Mouse (Mus musculus) hindbrain, embryonic 16.5 days (tissue): Measurements from ENCODE around the gene Usp33. TPM values are rescaled to one million over a fixed set of nuclear protein-coding genes. Genes with fewer than 3 reads are reported as not detected.

Experiments used
- ATAC-seq: fragments of 200-750 bp; cut with Nextera tagmentation; 2 replicates; pipeline ENCODE4 v1.8.0; 2017; ENCODE audit warnings: moderate TSS enrichment, moderate library complexity
- H3K27ac ChIP-seq: fragments of 300-500 bp; sonication (generic); 2 replicates; pipeline ENCODE4 v1.5.1; 2014; ENCODE audit warnings: low read depth, mild to moderate bottlenecking, control low read depth, low read length, moderate library complexity
- H3K27me3 ChIP-seq: fragments of 300-500 bp; sonication (generic); replicated peaks from 2 replicates; pipeline ENCODE4 v1.6.1; 2014; ENCODE audit warnings: low read length; ENCODE audit not compliant: control insufficient read depth, insufficient read depth
- H3K36me3 ChIP-seq: fragments of 300-500 bp; sonication (generic); 2 replicates; pipeline ENCODE4 v1.6.1; 2014; ENCODE audit warnings: mild to moderate bottlenecking, low read length, moderate library complexity, mixed read lengths; ENCODE audit not compliant: control insufficient read depth, insufficient read depth
- H3K4me1 ChIP-seq: fragments of 300-500 bp; sonication (generic); 2 replicates; pipeline ENCODE4 v1.6.1; 2014; ENCODE audit warnings: low read depth, low read length; ENCODE audit not compliant: control insufficient read depth, insufficient read depth
- H3K4me2 ChIP-seq: fragments of 300-500 bp; sonication (generic); 2 replicates; pipeline ENCODE4 v1.6.1; 2014; ENCODE audit warnings: mild to moderate bottlenecking, low read length, control low read depth, moderate library complexity
- H3K4me3 ChIP-seq: fragments of 300-500 bp; sonication (generic); 2 replicates; pipeline ENCODE4 v1.5.1; 2014; ENCODE audit warnings: mild to moderate bottlenecking, low read length, control low read depth, moderate library complexity
- H3K9ac ChIP-seq: fragments of 300-500 bp; sonication (generic); 2 replicates; pipeline ENCODE4 v1.6.1; 2014; ENCODE audit warnings: low read depth, mild to moderate bottlenecking, control low read depth, low read length, moderate library complexity
- H3K9me3 ChIP-seq: fragments of 300-500 bp; sonication (generic); 2 replicates; pipeline ENCODE4 v1.6.1; 2014; ENCODE audit warnings: mild to moderate bottlenecking, low read length, moderate library complexity; ENCODE audit not compliant: control insufficient read depth
- WGBS: fragments of 180-500 bp; shearing (Covaris S2); extraction: QIAGEN DNeasy Blood & Tissue Kit; methylation state at CpG from one replicate; pipeline ENCODE4 v1.1.7; 2014; 5-methylcytosine and 5-hydroxymethylcytosine counted together
- polyA plus RNA-seq: library from polyadenylated mRNA; unstranded; fragments of >200 nt; fragmentation: Nextera tagmentation; extraction: Ambion mirVana; gene quantifications from 2 replicates; pipeline ENCODE4 v1.2.1, GENCODE M21; 2015

The Usp33 gene
- polyA plus RNA-seq, 1 experiment from 2014 or later = 82.4 TPM

DNA sequence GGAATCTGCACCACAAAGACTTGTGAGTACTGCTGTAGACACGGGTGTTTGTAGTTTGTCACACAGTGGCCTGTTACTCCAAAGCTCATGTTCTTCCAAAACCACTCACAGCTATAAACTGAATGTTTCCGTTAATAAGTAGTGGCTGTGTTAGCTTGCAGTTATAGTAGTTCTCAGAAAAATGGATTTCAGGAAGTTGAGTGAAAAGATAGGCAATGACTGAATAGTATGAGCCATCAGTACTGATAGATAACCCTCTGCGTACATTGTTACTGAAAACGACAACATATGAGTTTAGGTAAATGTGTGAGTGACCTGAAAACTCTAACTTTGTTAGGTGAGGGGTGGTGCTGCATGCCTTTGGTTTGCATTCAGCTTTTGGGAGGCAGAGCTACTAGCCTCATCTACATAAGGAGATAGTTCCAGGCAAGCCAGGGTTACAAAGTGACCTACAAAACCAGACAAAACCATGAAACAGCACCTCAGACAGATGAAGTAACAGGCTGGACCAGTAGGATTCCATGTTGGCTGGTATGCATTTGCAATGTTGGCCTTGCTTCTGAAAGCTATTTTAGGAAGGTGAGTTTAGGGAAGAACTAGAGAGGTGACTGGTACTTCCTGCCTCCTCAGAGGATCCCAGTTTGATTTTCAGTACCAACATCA lies 59.8 kb downstream of the Usp33 start:
- 84% methylated on average over 4 of the region's 4 CpGs for WGBS
- Histone ChIP-seq H3K9ac (no peak overlapping the region), H3K4me1 (no peaks in the 10 kb centered on the region; the same call in 1 of the 2 replicates), H3K4me2 (no peak overlapping the region), H3K36me3 (no peaks in the 10 kb centered on the region), H3K4me3 (no peak overlapping the region), H3K27me3 (no peaks in the 10 kb centered on the region), H3K27ac (no peak overlapping the region), H3K9me3 (no peaks in the 10 kb centered on the region)
- ATAC-seq = no peak

DNA sequence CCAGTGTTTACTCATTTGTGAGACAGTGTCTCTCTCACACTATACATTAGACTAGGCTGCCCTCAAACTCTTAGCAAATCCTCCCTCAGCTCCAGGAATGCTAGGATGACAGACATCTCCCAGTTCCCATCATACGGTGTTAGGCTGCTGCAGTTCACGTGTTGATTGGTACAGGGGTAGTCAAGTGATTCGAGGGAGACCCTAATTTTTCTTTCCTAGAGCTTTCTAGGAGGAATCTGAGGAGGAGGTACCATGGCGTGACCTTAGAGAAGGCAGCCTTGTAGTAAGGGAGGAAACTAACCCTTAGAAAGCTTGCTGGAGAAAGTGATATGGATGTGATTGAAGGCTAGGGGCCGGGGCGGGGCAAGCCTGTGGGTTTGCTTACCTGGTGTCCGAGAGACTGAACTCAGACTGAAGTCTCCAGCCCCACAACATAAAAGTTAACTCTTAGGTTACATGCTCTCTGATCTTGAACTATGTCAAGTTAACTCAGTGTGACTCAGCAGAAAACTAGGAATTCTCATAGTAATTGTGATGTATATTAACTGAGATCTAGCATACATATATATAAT lies 64.8 kb downstream of the Usp33 start:
- Histone ChIP-seq H3K4me2 (no peak overlapping the region), H3K9ac (no peak overlapping the region), H3K27me3 (no peaks in the 10 kb centered on the region), H3K36me3 (no peaks in the 10 kb centered on the region), H3K9me3 (no peaks in the 10 kb centered on the region), H3K27ac (no peak overlapping the region), H3K4me1 (no peaks in the 10 kb centered on the region), H3K4me3 (no peak overlapping the region)
- ATAC-seq = no peak
- WGBS = 93% methylated on average over 7 of the region's 7 CpGs

DNA sequence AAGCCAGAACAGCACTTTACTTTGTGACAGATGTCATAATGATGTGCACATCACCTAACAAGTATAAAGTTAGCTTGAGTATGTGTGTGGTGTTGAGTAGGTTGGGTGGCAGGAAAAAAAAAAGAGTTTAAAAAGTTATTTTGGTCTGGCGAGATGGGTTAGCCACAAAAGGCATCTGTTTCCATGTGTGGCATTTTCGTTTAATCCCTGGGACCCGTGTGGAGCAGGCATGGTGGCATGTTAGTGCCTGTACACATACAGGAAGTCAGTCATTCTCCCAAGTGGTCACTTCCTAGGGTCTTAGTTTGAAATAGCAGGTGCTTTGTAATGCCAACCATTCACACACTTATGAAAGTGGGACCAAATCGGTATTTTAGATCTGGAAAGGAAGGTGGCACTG lies 66.1 kb downstream of the Usp33 start:
- no peaks in the 10 kb centered on the region for H3K36me3 ChIP-seq
- no peak for ATAC-seq
- H3K4me3 ChIP-seq = no peak overlapping the region
- no peaks in the 10 kb centered on the region for H3K4me1 ChIP-seq
- H3K4me2 ChIP-seq = no peak overlapping the region
- 88% methylated on average over 4 of the region's 4 CpGs for WGBS
- no peak overlapping the region for H3K9ac ChIP-seq
- no peak overlapping the region for H3K27ac ChIP-seq
- no peaks in the 10 kb centered on the region for H3K27me3 ChIP-seq
- H3K9me3 ChIP-seq = no peaks in the 10 kb centered on the region

DNA sequence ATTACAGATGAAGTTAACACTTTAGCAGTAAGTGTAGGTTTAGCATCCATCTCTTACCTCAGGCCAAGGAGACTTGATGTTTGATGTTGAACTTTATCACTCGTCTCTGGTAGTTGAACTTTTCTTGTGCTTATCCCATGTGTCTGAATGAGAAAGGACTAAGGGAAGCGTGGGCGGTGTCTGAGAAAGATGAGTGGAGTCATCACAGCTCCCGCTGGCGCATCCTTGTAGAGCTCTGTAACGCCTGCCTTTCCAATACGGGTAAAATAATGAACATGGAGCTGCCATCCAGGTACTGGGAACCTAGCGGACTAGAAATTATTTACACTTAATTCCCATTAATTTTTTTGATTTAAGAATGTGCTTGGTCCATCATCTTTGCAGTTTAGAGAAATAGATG lies 82.6 kb downstream of the Usp33 start:
- Histone ChIP-seq H3K9me3 (no peaks in the 10 kb centered on the region), H3K27me3 (no peaks in the 10 kb centered on the region), H3K36me3 (peaks cover 7% of the 10 kb centered on the region; the same call in 1 of the 2 replicates), H3K9ac (no peak overlapping the region), H3K4me2 (no peak overlapping the region), H3K4me1 (no peaks in the 10 kb centered on the region), H3K27ac (no peak overlapping the region), H3K4me3 (no peak overlapping the region)
- 93% methylated on average over 8 of the region's 8 CpGs for WGBS
- ATAC-seq = no peak

DNA sequence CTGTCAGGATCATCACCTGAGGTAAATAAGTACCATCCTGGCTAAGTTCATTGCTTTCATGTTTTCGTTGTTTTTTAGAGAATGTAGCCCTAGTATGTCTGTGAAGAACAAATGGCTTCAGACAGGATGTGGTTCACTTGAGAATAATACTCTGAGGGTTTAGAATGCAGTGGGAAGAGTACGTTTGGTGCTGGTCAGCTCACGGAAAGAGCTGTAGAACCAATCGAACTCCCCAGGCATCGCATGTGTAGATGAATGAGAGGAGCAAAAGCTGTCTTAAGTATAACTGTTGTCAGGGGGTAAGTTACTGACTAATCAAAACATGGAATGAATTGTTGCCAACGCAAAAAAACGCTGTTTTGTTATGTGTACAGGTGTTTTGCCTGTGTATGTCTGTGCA lies 86.4 kb downstream of the Usp33 start:
- WGBS = 95% methylated on average over 7 of the region's 7 CpGs
- H3K27me3 ChIP-seq = no peaks in the 10 kb centered on the region

DNA sequence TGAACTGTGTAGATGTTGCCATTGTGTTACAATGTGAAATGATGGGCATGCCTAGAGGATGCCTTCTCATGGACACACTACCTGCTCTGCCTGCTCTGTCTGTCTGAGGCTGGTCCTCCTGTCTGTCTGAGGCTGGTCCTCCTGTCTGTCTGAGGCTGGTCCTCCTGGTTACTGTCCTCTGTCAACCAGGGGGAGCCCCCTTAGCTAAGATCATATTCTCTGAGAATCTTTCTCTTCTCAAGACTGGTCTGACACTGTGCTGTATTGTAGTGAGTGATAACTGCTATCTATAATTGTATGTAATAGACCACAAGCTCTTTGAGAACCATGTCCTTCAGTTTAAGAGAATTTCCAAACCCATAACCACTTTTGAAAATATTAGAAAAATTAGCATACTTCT lies 89.3 kb downstream of the Usp33 start:
- H3K4me1 ChIP-seq = no peaks in the 10 kb centered on the region
- H3K27me3 ChIP-seq = no peaks in the 10 kb centered on the region
- no peak overlapping the region for H3K27ac ChIP-seq
- no peak overlapping the region for H3K9ac ChIP-seq
- no peaks in the 10 kb centered on the region for H3K36me3 ChIP-seq
- no peaks in the 10 kb centered on the region for H3K9me3 ChIP-seq
- no peak for ATAC-seq
- no peak overlapping the region for H3K4me3 ChIP-seq
- no peak overlapping the region for H3K4me2 ChIP-seq

More for the DNA sequence above, 86.4 kb downstream of the Usp33 start:
- Histone ChIP-seq H3K4me1 (no peaks in the 10 kb centered on the region), H3K4me2 (no peak overlapping the region), H3K4me3 (no peak overlapping the region), H3K9me3 (no peaks in the 10 kb centered on the region), H3K27ac (no peak overlapping the region), H3K9ac (no peak overlapping the region), H3K36me3 (0 out of 2 replicates have a peak, but pooled peaks cover 2% of the 10 kb centered on the region)
- ATAC-seq = no peak

DNA sequence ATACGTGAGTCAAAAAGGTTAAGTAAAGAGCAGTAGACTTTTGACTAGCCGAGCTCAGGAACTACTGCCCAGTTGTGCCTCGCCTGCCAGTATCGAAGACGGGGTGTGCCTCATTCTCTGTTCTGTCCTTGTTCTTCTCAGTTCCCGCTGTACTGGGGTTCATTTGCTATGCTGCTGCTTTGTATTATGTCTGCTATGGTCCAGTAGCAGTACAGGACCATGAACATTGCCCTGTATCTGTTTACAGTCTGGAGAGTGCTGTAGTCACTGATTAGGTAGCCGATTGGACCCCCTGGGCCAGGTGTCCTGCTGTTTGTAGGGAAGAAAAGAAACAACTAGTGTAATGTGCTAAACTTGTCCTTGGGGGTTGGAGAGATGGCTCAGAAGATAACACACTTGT lies 91.8 kb downstream of the Usp33 start:
- H3K4me2 ChIP-seq = no peak overlapping the region
- no peaks in the 10 kb centered on the region for H3K27me3 ChIP-seq
- no peak overlapping the region for H3K4me3 ChIP-seq
- no peaks in the 10 kb centered on the region for H3K9me3 ChIP-seq
- H3K9ac ChIP-seq = no peak overlapping the region
- H3K27ac ChIP-seq = no peak overlapping the region
- no peaks in the 10 kb centered on the region for H3K4me1 ChIP-seq
- ATAC-seq = no peak
- no peaks in the 10 kb centered on the region for H3K36me3 ChIP-seq
- WGBS = 98% methylated on average over 7 of the region's 7 CpGs

DNA sequence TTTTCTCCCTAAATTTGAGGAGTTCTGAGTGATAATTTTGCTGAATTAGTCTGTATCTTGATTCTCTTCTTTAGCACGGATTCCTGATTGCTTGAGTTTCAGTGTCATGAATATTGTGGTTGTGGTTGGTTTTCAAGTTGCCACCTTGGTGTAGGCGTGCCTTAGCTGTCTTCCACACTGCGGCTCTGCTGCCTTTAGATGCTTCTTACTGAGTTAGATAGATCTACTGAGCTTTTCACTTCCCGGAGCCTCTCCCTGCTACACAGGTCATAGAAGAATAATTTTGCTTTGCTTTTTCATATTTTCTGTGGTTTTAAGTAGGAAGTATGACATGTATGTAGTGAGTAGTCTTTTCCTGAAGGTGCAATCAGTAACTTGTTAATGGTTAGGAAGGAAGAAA lies 96.5 kb downstream of the Usp33 start:
- 91% methylated on average over 4 of the region's 4 CpGs for WGBS

More for the DNA sequence above, 96.5 kb downstream of the Usp33 start:
- H3K36me3 ChIP-seq = no peaks in the 10 kb centered on the region
- no peaks in the 10 kb centered on the region for H3K9me3 ChIP-seq
- no peaks in the 10 kb centered on the region for H3K27me3 ChIP-seq
- no peak for ATAC-seq
- H3K4me3 ChIP-seq = no peak overlapping the region
- no peak overlapping the region for H3K27ac ChIP-seq
- H3K9ac ChIP-seq = no peak overlapping the region
- no peak overlapping the region for H3K4me2 ChIP-seq
- H3K4me1 ChIP-seq = no peaks in the 10 kb centered on the region
